ENCODE assay signal across 24 mouse cellular contexts in genomic region chr9:50970413-50970812, GRCm38 (mm10). TPM values are rescaled to one million over a fixed set of nuclear protein-coding genes. Genes with fewer than 3 reads are reported as not detected.
DNase-seq lines count a peak whose midpoint lies in the region; ATAC-seq and TF ChIP-seq lines count a peak whose summit lies in the region.
"Had no signal": no experiment of that assay in that cellular context is flagged by ENCODE, and none has a peak within 500 bp of the region (broad histone marks: within the 10 kb centered on the region; RNA-seq: fewer than 3 reads in every experiment).

No protein-coding gene starts in this region.

- H3K4me2 ChIP-seq in lung, embryonic 14.5 days: no peak overlapping the region
- H3K4me2 ChIP-seq: embryonic facial prominence, embryonic 13.5 days; forebrain, embryonic 13.5 days; hindbrain, embryonic 14.5 days had no signal

- no peak for TF ChIP-seq POLR2A in MEL (IDR thresholded peaks at IDR 0.05; ENCODE audit: control insufficient read depth in 1 of 2, insufficient read depth in 1 of 2, low read depth in 1 of 2, low read length in 2 of 2, poor library complexity in 1 of 2)

- no peak for TF ChIP-seq RAD21 in MEL (IDR thresholded peaks at IDR 0.05; ENCODE audit: low read depth, low read length)

- H3K79me2 ChIP-seq in MEL (ENCODE audit: control insufficient read depth, insufficient read depth, low read length, poor library complexity): peaks cover 9% of the 10 kb centered on the region

- 72% methylated on average over 4 of the region's 4 CpGs for WGBS in lung, embryonic 14.5 days

- no peak overlapping the region for H3K9ac ChIP-seq in lung, embryonic 14.5 days
- H3K9ac ChIP-seq in MEL (ENCODE audit: control insufficient read depth, low read depth, low read length, poor library complexity, severe bottlenecking): no peak overlapping the region
- H3K9ac ChIP-seq: embryonic facial prominence, embryonic 13.5 days; forebrain, embryonic 13.5 days; forebrain, postnatal 0 days; hindbrain, embryonic 14.5 days had no signal

- H3K27me3 ChIP-seq in lung, embryonic 14.5 days (ENCODE audit: insufficient read depth, low read length): no peaks in the 10 kb centered on the region
- no peaks in the 10 kb centered on the region for H3K27me3 ChIP-seq in MEL (ENCODE audit: control insufficient read depth in 1 of 2, insufficient read depth in 2 of 2, low read length in 2 of 2)
- H3K27me3 ChIP-seq: CH12.LX; embryonic facial prominence, embryonic 13.5 days; forebrain, embryonic 13.5 days had no signal

- no peaks in the 10 kb centered on the region for H3K9me3 ChIP-seq in lung, embryonic 14.5 days (ENCODE audit: low read depth, low read length)
- no peaks in the 10 kb centered on the region for H3K9me3 ChIP-seq in MEL (replicated peaks; ENCODE audit: insufficient read depth, low read length)
- H3K9me3 ChIP-seq: embryonic facial prominence, embryonic 13.5 days; forebrain, embryonic 13.5 days; heart, embryonic 10.5 days had no signal

- H3K4me1 ChIP-seq in lung, embryonic 14.5 days (ENCODE audit: insufficient read depth): no peaks in the 10 kb centered on the region; the same call in 1 of the 2 replicates
- H3K4me1 ChIP-seq in MEL (ENCODE audit: control insufficient read depth in 1 of 2, insufficient read depth in 2 of 2, low read length in 2 of 2): peaks cover 12 to 21% of the 10 kb centered on the region in 2 experiments
- H3K4me1 ChIP-seq: embryonic facial prominence, embryonic 13.5 days had no signal

- peak; percentile 11 for DNase-seq in lung, embryonic 14.5 days
- DNase-seq in lung, postnatal 36 days: no peak
- DNase-seq in MEL (ENCODE audit: low read depth, low spot score): peak; percentile 36
- DNase-seq in c-Kit-positive CD71-positive TER-119-positive erythroid progenitor cells, embryonic 14.5 days (ENCODE audit: low spot score): no peak
- no peak for DNase-seq in heart, adult 11 months
- DNase-seq in retina, embryonic 14.5 days (ENCODE audit: low spot score): no peak
- DNase-seq: adrenal gland, adult 8-10 months; adrenal gland, postnatal 36 days; B cell, adult 2 months; cerebellum, adult 11 months; cerebellum, adult 8-10 months; cerebellum, postnatal 14 days; forebrain, postnatal 0 days; gastrocnemius, adult 2 months; gastrocnemius, postnatal 25 days; heart, adult 18-20 months; heart, postnatal 14 days had no signal

- ATAC-seq in lung, embryonic 14.5 days (ENCODE audit: insufficient read depth): no peak
- peak; percentile 95 for ATAC-seq in granulocyte monocyte progenitor cell, adult 5-6 weeks (replicated peaks; ENCODE audit: poor library complexity, severe bottlenecking)
- peak; percentile 61 for ATAC-seq in monocyte, adult 5-6 weeks (replicated peaks; ENCODE audit: insufficient number of reproducible peaks, low FRiP score, low TSS enrichment, poor library complexity, severe bottlenecking)
- ATAC-seq: forebrain, embryonic 13.5 days; forebrain, postnatal 0 days had no signal

- TF ChIP-seq CTCF in lung, embryonic 14.5 days (IDR thresholded peaks at IDR 0.05; ENCODE audit: low read depth): no peak
- TF ChIP-seq CTCF in MEL (IDR thresholded peaks at IDR 0.05 in 2 of 3, conservative IDR thresholded peaks at IDR 0.05 in 1 of 3; ENCODE audit: control insufficient read depth in 1 of 3, insufficient read depth in 1 of 3, low read depth in 2 of 3, low read length in 3 of 3, poor library complexity in 1 of 3, severe bottlenecking in 1 of 3): no peak

- H3K36me3 ChIP-seq in lung, embryonic 14.5 days (ENCODE audit: insufficient read depth): no peaks in the 10 kb centered on the region
- H3K36me3 ChIP-seq in MEL (ENCODE audit: control insufficient read depth in 1 of 2, insufficient read depth in 2 of 2, low read length in 2 of 2): peaks cover 0 to 32% of the 10 kb centered on the region in 2 experiments; a peak in 2 of 4 replicates
- H3K36me3 ChIP-seq: embryonic facial prominence, embryonic 13.5 days; heart, embryonic 10.5 days had no signal

- H3K4me3 ChIP-seq in lung, embryonic 14.5 days (ENCODE audit: low read depth, low read length): no peak overlapping the region
- no peak overlapping the region for H3K4me3 ChIP-seq in MEL (ENCODE audit: control insufficient read depth in 1 of 2, insufficient read depth in 1 of 2, low read depth in 2 of 2, low read length in 2 of 2)
- H3K4me3 ChIP-seq: embryonic facial prominence, embryonic 13.5 days; forebrain, embryonic 13.5 days; gastrocnemius, adult 2 months; heart, embryonic 10.5 days had no signal

- TF ChIP-seq EP300 in MEL (IDR thresholded peaks at IDR 0.05; ENCODE audit: low read depth in 1 of 2, low read length in 2 of 2): no peak

- no peak overlapping the region for H3K27ac ChIP-seq in lung, embryonic 14.5 days (ENCODE audit: low read depth)
- no peak overlapping the region for H3K27ac ChIP-seq in MEL (ENCODE audit: control insufficient read depth, low read depth, low read length)
- H3K27ac ChIP-seq: embryonic facial prominence, embryonic 13.5 days; forebrain, embryonic 13.5 days; gastrocnemius, adult 2 months; heart, embryonic 10.5 days; hindbrain, embryonic 14.5 days had no signal

TF ChIP-seq in MEL, 35 proteins besides CTCF, POLR2A, EP300 and RAD21:
- TF ChIP-seq ELF1 (IDR thresholded peaks at IDR 0.05; ENCODE audit: low read depth, low read length): no peak
- TF ChIP-seq GATA1 (IDR thresholded peaks at IDR 0.05; ENCODE audit: low read depth, low read length): 0 out of 2 replicates have a peak, but pooled peaks have one; percentile 10
- TF ChIP-seq RCOR1 (IDR thresholded peaks at IDR 0.05; ENCODE audit: low read depth, low read length): 0 out of 2 replicates have a peak, but pooled peaks have one; percentile 14
- no peak for TF ChIP-seq MXI1 (IDR thresholded peaks at IDR 0.05; ENCODE audit: low read depth, low read length)
- no peak for TF ChIP-seq SIN3A (IDR thresholded peaks at IDR 0.05; ENCODE audit: low read length)

RNA-seq across cellular contexts. Expression of gene Sik2, which starts 38.5 kb away (rescaled TPM):
- 15.7 and 15.8 TPM in 2 replicates for polyA plus RNA-seq in lung, embryonic 14.5 days (2014; fragmentation: Nextera tagmentation; extraction: Ambion mirVana)
- total RNA-seq in MEL (2012; rRNA removed): 7.5 and 11.0 TPM in 2 replicates
- 10 to 100 TPM in 1 of 2 experiments, not detected in 1; 12.1 TPM for polyA plus RNA-seq in MEL (2012; ENCODE audit: insufficient read depth in 1 of 2, insufficient read length in 2 of 2, low read depth in 1 of 2, low replicate concordance in 2 of 2, missing spikeins in 1 of 2)
- 42.5 and 55.4 TPM in 2 replicates for total RNA-seq in granulocyte monocyte progenitor cell, adult 5-6 weeks (2014; fragmentation: Nextera tagmentation)
- total RNA-seq in granulocyte monocyte progenitor cell, adult 5-6 weeks (2017): 15.5 and 17.5 TPM in 2 replicates
- total RNA-seq in monocyte, adult 5-6 weeks (2017): 15.6 to 35.3 TPM (median 18.4 TPM) in 3 replicates

Comparison
In these comparisons a context has a peak if more than half of its experiments do, and no peak if none do; other contexts are left out.
1. DNase-seq: peak in lung, embryonic 14.5 days (single experiment) and MEL (single experiment); none in lung, postnatal 36 days (single experiment), c-Kit-positive CD71-positive TER-119-positive erythroid progenitor cells, embryonic 14.5 days (single experiment), heart, adult 11 months (single experiment) and retina, embryonic 14.5 days (single experiment).